Mouse (Mus musculus) embryo, embryonic 9.5 days (tissue): Measurements from ENCODE around the gene Tmem222.

Experiments
- DNase-seq: peaks from one replicate; pipeline ENCODE4 v3.0.0-alpha.2; 2017; ENCODE audit errors: extremely low spot score

Gene Tmem222

DNA sequence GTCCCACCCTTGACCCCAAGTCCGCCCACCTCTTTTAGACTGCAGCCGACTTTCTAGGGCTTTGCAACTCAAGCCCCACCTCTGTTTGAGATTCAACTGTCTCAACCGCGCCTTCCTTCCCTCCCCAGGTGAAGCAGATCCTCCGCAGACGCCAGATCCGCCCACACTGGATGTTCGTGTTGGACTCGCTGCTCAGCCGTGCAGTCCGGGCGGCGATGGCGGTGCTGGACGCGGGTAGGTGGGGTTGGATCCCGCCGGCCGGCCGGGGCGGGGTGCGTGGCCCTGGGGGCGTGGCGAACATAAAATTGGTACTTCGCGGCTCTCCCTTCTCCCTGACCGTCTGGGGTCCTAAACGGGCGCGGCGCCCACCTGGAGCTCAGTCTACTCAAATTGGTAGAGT is 26.4 kb downstream of the Tmem222 start:
- no peak for DNase-seq

- peak; percentile 83 for DNase-seq
Measured at GRCm38 (mm10) chr4:133250609-133251008, 27.0 kb downstream of the Tmem222 start.

- DNase-seq = no peak
Measured at GRCm38 (mm10) chr4:133247806-133248449, 29.7 kb downstream of the Tmem222 start.

- no peak for DNase-seq
Measured at GRCm38 (mm10) chr4:133247072-133247471, 30.5 kb downstream of the Tmem222 start.

DNA sequence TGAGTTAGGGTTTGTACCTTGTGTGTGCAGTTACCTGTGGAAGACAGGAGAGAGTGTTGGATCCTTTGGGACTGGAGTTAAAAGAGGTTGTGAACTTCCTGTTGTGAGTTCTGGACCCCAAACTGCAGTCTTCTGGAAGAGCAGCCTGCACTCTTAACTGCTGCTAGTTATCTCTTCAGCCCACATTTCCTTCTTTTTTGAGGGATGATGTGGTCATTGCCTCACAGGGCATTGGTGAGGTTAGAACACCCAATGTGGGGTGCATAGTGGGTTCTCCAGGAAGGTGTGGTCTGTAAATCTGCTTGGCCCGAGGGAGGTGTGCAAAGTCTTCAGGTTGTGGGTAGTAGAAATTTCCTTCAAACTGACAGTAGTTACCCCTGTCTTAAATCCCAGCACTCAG is 33.3 kb downstream of the Tmem222 start:
- no peak for DNase-seq

DNA sequence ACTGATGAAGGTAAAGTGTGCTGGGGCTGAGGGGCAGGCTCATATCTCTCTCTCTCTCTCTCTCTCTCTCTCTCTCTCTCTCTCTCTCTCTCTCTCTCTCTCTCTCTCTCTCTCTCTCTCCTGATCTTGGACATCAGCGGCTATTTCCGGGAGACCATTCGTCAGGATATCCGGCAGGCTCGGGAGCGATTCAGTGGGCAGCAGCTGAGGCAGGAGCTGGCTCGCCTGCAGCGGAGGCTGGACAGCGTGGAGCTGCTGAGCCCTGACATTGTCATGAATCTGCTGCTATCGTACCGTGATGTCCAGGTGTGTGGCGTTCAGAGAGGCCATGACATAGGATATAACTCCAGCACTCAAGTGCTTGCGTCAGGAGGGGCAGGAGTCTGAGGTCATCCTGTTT is 34.1 kb downstream of the Tmem222 start:
- DNase-seq = no peak

- DNase-seq = no peak
Measured at GRCm38 (mm10) chr4:133242710-133243109, 34.9 kb downstream of the Tmem222 start.

- DNase-seq = no peak
Measured at GRCm38 (mm10) chr4:133241910-133242309, 35.7 kb downstream of the Tmem222 start.

DNA sequence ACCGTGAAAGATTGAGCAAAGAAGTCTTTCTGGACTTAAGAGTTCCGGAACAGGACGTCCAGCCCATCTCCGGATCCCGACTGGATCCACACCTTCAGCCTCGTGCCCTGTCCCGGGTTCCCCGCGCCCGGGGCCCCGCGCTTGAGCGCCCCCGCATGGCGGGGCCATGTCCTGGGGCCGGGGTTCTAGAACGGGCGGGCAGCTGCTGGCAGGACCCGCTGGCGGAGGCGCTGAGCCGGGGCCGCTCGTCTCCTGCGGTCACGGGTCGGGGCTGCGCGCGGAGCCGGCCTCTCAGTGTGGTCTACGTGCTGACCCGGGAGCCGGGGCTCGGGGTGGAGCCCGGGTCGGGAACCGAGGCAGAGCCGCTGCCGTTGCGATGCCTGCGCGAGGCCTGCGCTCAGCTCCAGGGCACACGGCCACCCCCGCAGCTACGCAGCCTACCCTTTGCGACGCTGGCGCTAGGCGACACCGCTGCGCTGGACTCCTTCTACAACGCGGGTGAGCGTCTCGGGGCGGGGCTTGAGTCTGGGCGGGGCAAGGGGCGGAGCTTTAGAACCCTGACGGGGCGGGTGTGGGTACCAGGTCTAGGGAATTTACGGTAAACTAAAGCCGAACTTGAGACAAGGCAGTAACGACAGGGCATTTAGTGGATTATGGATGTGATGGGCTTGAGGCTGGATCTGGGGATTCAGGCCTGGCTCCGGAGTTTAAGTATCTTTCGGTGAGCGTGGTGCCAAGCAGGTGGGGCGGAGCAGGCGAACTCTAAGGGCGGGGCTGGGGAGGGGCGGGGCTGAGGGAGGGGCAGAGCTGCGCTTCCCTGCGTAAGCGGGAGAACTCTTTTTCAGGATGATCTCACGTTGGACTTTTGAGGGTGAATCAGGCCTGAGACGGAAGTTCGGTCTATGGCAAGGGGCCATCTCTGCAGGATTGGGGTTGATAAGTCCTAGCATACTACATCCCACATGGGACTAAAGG is 36.4 kb downstream of the Tmem222 start:
- peak; percentile 97 for DNase-seq

DNA sequence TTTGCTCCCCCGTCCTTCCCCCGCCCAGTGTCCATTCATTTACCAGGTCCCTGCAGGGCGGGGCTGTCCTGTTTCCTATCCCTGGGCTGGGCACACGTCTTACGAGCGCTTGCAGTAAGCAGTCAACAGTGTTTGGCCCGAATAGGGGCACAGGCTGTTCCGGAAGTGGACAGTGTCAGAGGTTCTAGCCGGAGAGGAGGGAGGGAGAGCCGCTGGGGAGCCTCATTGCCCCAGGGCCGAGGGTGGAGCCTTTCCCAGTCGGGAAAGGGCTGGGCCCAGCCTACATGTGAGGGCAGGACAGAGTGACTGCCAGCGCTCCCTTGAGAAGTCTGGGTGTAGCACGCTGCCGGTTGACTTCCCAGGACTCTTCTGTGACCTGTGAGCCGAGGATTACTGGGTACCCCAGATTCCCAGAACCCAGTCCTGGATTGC is 37.1 kb downstream of the Tmem222 start, which contains the start of gene Map3k6:
Gene Map3k6, plus strand, starts transcription at position 329 of the 432 bp plus-strand sequence.
- peak; percentile 54 for DNase-seq

DNA sequence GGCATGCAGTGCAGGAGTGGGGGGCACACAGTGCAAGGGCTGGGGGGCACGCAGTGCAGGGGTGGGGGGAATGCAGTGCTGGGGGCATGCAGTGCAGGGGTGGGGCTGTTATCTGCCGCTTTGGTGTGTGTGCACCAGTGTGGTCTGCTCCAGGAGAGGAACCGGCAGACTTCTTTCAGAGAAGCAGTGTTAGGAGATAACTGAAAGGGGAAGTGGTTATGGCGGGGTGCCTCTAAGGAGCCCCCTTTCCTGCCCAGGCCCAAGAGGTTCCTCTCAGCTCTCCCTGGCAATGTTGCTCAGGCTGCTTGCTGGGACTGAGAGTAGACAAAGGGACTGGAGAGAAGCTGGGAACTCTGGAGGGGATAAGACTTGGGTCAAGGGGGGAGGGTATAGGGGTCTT is 39.7 kb downstream of the Tmem222 start:
- no peak for DNase-seq

- no peak for DNase-seq
Measured at GRCm38 (mm10) chr4:133235415-133235814, 42.2 kb downstream of the Tmem222 start.

DNA sequence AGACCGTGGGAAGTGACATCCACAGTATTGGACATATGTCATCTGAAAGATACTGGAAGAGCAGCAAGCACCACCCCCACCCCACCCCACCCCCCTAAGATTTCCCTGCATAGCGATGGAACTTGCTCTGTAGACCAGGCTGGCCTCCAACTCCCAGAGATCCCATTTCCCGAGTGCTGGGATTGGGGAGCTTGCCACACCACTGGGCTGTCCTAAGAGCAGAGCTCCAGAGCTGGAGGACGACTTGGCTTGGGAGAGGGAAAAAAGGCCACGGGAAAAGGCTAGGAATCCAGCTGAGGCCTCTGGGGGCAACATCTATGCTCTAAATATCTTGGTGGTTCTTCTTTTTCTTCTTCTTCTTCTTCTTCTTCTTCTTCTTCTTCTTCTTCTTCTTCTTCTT is 42.8 kb downstream of the Tmem222 start:
- DNase-seq = no peak

- peak; percentile 29 for DNase-seq
Measured at GRCm38 (mm10) chr4:133233285-133233976, 44.2 kb downstream of the Tmem222 start.

DNA sequence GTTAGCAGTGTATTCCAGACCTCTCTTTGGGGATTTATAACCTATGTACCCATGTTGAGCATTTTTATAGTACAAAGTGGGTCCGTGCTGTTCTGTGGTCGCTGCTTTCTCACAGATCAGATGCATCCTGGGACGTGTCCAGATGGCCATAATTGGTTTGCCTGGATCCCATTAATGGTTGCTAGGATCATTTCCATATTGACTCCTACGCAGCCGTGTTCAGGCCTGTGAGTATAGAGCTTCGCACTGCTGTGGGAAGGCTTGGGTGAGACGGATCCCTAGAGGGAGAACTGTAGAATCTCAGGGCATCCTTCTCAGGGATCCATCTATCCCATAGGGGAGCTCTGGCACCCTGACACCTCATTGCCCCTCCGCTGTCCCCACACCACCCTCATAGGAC is 48.0 kb downstream of the Tmem222 start:
- no peak for DNase-seq

DNA sequence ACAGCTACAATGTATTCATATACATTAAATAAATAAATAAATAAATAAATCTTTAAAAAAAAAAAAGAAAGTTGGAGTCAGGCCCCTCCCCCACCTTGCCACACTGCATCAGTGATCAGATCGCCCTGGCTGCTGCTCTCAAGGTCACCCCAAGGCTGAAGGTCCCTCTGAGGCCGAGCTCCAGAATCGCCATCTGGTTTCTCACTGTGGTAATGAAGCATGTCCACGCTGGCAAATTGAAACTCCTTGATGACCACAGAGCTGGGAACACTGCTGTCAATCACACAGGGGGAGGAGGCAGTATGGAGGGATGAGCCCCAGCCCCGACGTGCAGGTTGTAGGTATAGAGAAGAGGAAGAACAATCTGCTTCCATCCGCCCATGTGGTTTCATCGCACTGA is 50.0 kb downstream of the Tmem222 start:
- no peak for DNase-seq

GRCm38 (mm10) chr4:133226073-133226472 is 51.5 kb downstream of the Tmem222 start:
- DNase-seq = no peak

- DNase-seq = no peak
Measured at GRCm38 (mm10) chr4:133223875-133224274, 53.7 kb downstream of the Tmem222 start.

GRCm38 (mm10) chr4:133221701-133222100 is 55.9 kb downstream of the Tmem222 start:
- DNase-seq = no peak

GRCm38 (mm10) chr4:133220656-133221055 is 56.9 kb downstream of the Tmem222 start:
- DNase-seq = no peak

DNA sequence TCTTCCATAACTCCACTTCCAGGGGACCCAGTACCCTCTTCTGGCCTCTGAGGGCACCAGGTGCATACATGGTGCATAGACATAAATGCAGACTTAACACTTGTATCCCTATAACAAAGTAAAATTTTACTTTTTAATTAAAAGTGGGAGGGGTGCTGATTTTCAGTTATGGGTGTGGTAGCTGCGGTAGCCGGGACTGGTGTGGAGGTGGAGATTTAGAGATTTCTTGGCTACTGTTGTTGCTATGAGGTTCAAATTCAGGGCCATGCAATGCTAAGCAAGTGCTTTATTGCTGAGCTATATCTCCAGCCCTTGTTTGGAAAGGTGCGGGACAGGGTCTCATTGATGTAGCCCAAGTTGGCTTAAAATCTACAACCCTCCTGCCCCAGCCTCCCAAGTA is 58.8 kb downstream of the Tmem222 start:
- no peak for DNase-seq

DNA sequence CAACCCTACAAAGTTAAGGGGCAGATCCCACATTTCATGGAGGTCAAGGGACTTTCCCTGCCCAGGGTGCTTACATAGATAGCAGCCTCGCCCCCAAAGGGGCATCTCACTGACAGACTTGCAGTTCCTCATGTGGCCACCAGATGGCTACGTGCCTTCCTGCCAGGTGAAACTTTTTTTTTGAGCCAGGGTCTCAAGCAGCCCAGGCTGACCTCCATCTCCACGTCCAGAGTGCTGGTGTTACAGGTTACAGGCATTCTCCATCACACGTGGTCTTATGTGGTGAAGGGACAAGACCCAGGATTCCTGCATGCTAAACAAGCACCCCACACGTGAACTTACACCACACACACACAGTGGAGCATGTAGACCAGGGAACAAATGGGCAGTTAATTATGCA is 60.0 kb downstream of the Tmem222 start:
- DNase-seq = peak; percentile 75
